Mouse (Mus musculus) hindbrain, embryonic 15.5 days (tissue): Measurements from ENCODE around the gene Tcaf2. TPM values are rescaled to one million over a fixed set of nuclear protein-coding genes. Genes with fewer than 3 reads are reported as not detected.

Source experiments
- ATAC-seq: fragments of 200-750 bp; cut with Nextera tagmentation; 2 replicates; pipeline ENCODE4 v1.8.0; 2017; ENCODE audit warnings: low read depth, moderate number of reproducible peaks, moderate TSS enrichment; ENCODE audit not compliant: low FRiP score
- H3K27ac ChIP-seq: fragments of 300-500 bp; sonication (generic); replicated peaks from 2 replicates; pipeline ENCODE4 v1.5.1; 2015; ENCODE audit warnings: mild to moderate bottlenecking, inconsistent platforms
- H3K27me3 ChIP-seq: fragments of 300-500 bp; sonication (generic); 2 replicates; pipeline ENCODE4 v1.6.1; 2015; ENCODE audit warnings: control low read depth, inconsistent platforms
- H3K36me3 ChIP-seq: fragments of 300-500 bp; sonication (generic); 2 replicates; pipeline ENCODE4 v1.6.1; 2015; ENCODE audit warnings: control low read depth, inconsistent platforms
- H3K4me1 ChIP-seq: fragments of 300-500 bp; sonication (generic); replicated peaks from 2 replicates; pipeline ENCODE4 v1.6.1; 2015; ENCODE audit warnings: control low read depth, inconsistent platforms
- H3K4me2 ChIP-seq: fragments of 300-500 bp; sonication (generic); 2 replicates; pipeline ENCODE4 v1.6.1; 2015; ENCODE audit warnings: moderate library complexity, mild to moderate bottlenecking, inconsistent platforms
- H3K4me3 ChIP-seq: fragments of 300-500 bp; sonication (generic); 2 replicates; pipeline ENCODE4 v1.5.1; 2015; ENCODE audit warnings: mild to moderate bottlenecking, inconsistent platforms
- H3K9ac ChIP-seq: fragments of 300-500 bp; sonication (generic); 2 replicates; pipeline ENCODE4 v1.6.1; 2015; ENCODE audit warnings: inconsistent platforms
- H3K9me3 ChIP-seq: fragments of 300-500 bp; sonication (generic); 2 replicates; pipeline ENCODE4 v1.6.1; 2016; ENCODE audit warnings: control low read depth, inconsistent platforms
- WGBS: fragments of 180-500 bp; shearing (Covaris S2); methylation state at CpG from one replicate; pipeline ENCODE4 v1.1.7; 2015; 5-methylcytosine and 5-hydroxymethylcytosine counted together
- polyA plus RNA-seq: library from polyadenylated mRNA; unstranded; fragments of >200 nt; fragmentation: Nextera tagmentation; extraction: Ambion mirVana; gene quantifications from 2 replicates; pipeline ENCODE4 v1.2.1, GENCODE M21; 2015

The Tcaf2 gene
- polyA plus RNA-seq = 2.4 and 3.1 TPM in 2 replicates

GRCm38 (mm10) chr6:42644912-42645549 is at the start of gene Tcaf2:
TSS of gene Tcaf2 (minus strand) at chr6:42645254.
- Histone ChIP-seq H3K4me2 (peak within 1 kb of the TSS; percentile 84), H3K27ac (no peak within 1 kb of the TSS), H3K9me3 (no peaks in the 10 kb centered on the region), H3K36me3 (no peaks in the 10 kb centered on the region), H3K9ac (0 out of 2 replicates have a peak within 1 kb of the TSS, but pooled peaks have one; percentile 21), H3K4me3 (peak within 1 kb of the TSS; percentile 46), H3K4me1 (no peaks in the 10 kb centered on the region), H3K27me3 (no peaks in the 10 kb centered on the region)
- under 1% methylated on average over 23 of the region's 23 CpGs for WGBS
- ATAC-seq = peak; percentile 98

GRCm38 (mm10) chr6:42692517-42693190 is 47.6 kb upstream of the Tcaf2 start:
- peak; percentile 94 for ATAC-seq
- Histone ChIP-seq H3K4me2 (peak overlapping the region; percentile 72), H3K36me3 (peaks cover 8% of the 10 kb centered on the region), H3K27me3 (no peaks in the 10 kb centered on the region), H3K4me3 (peak overlapping the region; percentile 68), H3K9me3 (no peaks in the 10 kb centered on the region), H3K27ac (peak overlapping the region; percentile 97), H3K4me1 (peaks cover 24% of the 10 kb centered on the region), H3K9ac (peak overlapping the region; percentile 88)
- WGBS = 0% methylated on average over 32 of the region's 32 CpGs

GRCm38 (mm10) chr6:42692154-42692516 is 47.1 kb upstream of the Tcaf2 start:
- Histone ChIP-seq H3K36me3 (peaks cover 8% of the 10 kb centered on the region; the same call in 1 of the 2 replicates), H3K4me3 (peak overlapping the region; percentile 68), H3K4me1 (peaks cover 24% of the 10 kb centered on the region), H3K9ac (peak overlapping the region; percentile 88), H3K9me3 (no peaks in the 10 kb centered on the region), H3K27ac (peak overlapping the region; percentile 97), H3K27me3 (no peaks in the 10 kb centered on the region), H3K4me2 (peak overlapping the region; percentile 72)
- ATAC-seq = peak; percentile 88
- WGBS = 1% methylated on average over 10 of the region's 10 CpGs

- Histone ChIP-seq H3K27me3 (no peaks in the 10 kb centered on the region), H3K9me3 (no peaks in the 10 kb centered on the region), H3K4me3 (no peak overlapping the region), H3K4me1 (peaks cover 24% of the 10 kb centered on the region), H3K36me3 (peaks cover 20% of the 10 kb centered on the region), H3K27ac (no peak overlapping the region), H3K9ac (no peak overlapping the region), H3K4me2 (no peak overlapping the region)
- no peak for ATAC-seq
Observed at GRCm38 (mm10) chr6:42689761-42690160, 44.7 kb upstream of the Tcaf2 start.

GRCm38 (mm10) chr6:42687907-42688306 is 42.9 kb upstream of the Tcaf2 start:
- 91% methylated on average over 5 of the region's 5 CpGs for WGBS
- peaks cover 19% of the 10 kb centered on the region for H3K4me1 ChIP-seq
- no peaks in the 10 kb centered on the region for H3K9me3 ChIP-seq
- H3K36me3 ChIP-seq = peaks cover 32% of the 10 kb centered on the region
- H3K27ac ChIP-seq = no peak overlapping the region
- no peak for ATAC-seq
- H3K9ac ChIP-seq = no peak overlapping the region
- no peaks in the 10 kb centered on the region for H3K27me3 ChIP-seq
- no peak overlapping the region for H3K4me3 ChIP-seq
- H3K4me2 ChIP-seq = no peak overlapping the region

GRCm38 (mm10) chr6:42680077-42680476 is 35.0 kb upstream of the Tcaf2 start:
- Histone ChIP-seq H3K4me1 (no peaks in the 10 kb centered on the region), H3K4me3 (no peak overlapping the region), H3K27ac (no peak overlapping the region), H3K9me3 (no peaks in the 10 kb centered on the region), H3K4me2 (no peak overlapping the region), H3K9ac (no peak overlapping the region), H3K36me3 (peaks cover 73% of the 10 kb centered on the region), H3K27me3 (no peaks in the 10 kb centered on the region)
- no peak for ATAC-seq
- 84% methylated on average over 7 of the region's 7 CpGs for whole genome bisulfite sequencing

GRCm38 (mm10) chr6:42676011-42676410 is 31.0 kb upstream of the Tcaf2 start:
- Histone ChIP-seq H3K27me3 (no peaks in the 10 kb centered on the region), H3K9me3 (no peaks in the 10 kb centered on the region), H3K36me3 (peaks cover 85% of the 10 kb centered on the region), H3K9ac (no peak overlapping the region), H3K4me2 (no peak overlapping the region), H3K4me3 (no peak overlapping the region), H3K4me1 (no peaks in the 10 kb centered on the region), H3K27ac (no peak overlapping the region)
- 0 out of 2 replicates have a peak, but pooled peaks have one; percentile 40 for ATAC-seq
- 99% methylated on average over 3 of the region's 3 CpGs for WGBS

GRCm38 (mm10) chr6:42671767-42672166 is 26.7 kb upstream of the Tcaf2 start:
- H3K4me1 ChIP-seq = no peaks in the 10 kb centered on the region
- H3K27me3 ChIP-seq = no peaks in the 10 kb centered on the region
- H3K36me3 ChIP-seq = peaks cover 72% of the 10 kb centered on the region
- no peak for ATAC-seq
- no peak overlapping the region for H3K27ac ChIP-seq
- no peak overlapping the region for H3K4me3 ChIP-seq
- H3K9me3 ChIP-seq = no peaks in the 10 kb centered on the region
- 86% methylated on average over 1 of the region's 1 CpGs for WGBS
- no peak overlapping the region for H3K4me2 ChIP-seq
- H3K9ac ChIP-seq = no peak overlapping the region

GRCm38 (mm10) chr6:42667722-42668121 is 22.7 kb upstream of the Tcaf2 start:
- no peak overlapping the region for H3K27ac ChIP-seq
- no peak overlapping the region for H3K9ac ChIP-seq
- ATAC-seq = no peak
- no peaks in the 10 kb centered on the region for H3K27me3 ChIP-seq
- WGBS = 97% methylated on average over 2 of the region's 2 CpGs
- peaks cover 31% of the 10 kb centered on the region for H3K36me3 ChIP-seq
- H3K4me3 ChIP-seq = no peak overlapping the region
- H3K9me3 ChIP-seq = no peaks in the 10 kb centered on the region
- no peak overlapping the region for H3K4me2 ChIP-seq
- H3K4me1 ChIP-seq = no peaks in the 10 kb centered on the region

GRCm38 (mm10) chr6:42661739-42662138 is 16.7 kb upstream of the Tcaf2 start:
- no peak overlapping the region for H3K4me3 ChIP-seq
- no peaks in the 10 kb centered on the region for H3K4me1 ChIP-seq
- no peak overlapping the region for H3K27ac ChIP-seq
- H3K9ac ChIP-seq = no peak overlapping the region
- 48% methylated on average over 2 of the region's 2 CpGs for WGBS
- H3K4me2 ChIP-seq = no peak overlapping the region
- H3K27me3 ChIP-seq = no peaks in the 10 kb centered on the region
- ATAC-seq = no peak
- H3K9me3 ChIP-seq = no peaks in the 10 kb centered on the region
- no peaks in the 10 kb centered on the region for H3K36me3 ChIP-seq

- ATAC-seq = no peak
- WGBS = 77% methylated on average over 5 of the region's 5 CpGs
- H3K36me3 ChIP-seq = no peaks in the 10 kb centered on the region
- no peaks in the 10 kb centered on the region for H3K4me1 ChIP-seq
- H3K9ac ChIP-seq = no peak overlapping the region
- no peak overlapping the region for H3K4me2 ChIP-seq
- H3K27me3 ChIP-seq = no peaks in the 10 kb centered on the region
- H3K4me3 ChIP-seq = no peak overlapping the region
- H3K27ac ChIP-seq = no peak overlapping the region
- H3K9me3 ChIP-seq = no peaks in the 10 kb centered on the region
Observed at GRCm38 (mm10) chr6:42634393-42634792, 10.7 kb downstream of the Tcaf2 start.

- no peaks in the 10 kb centered on the region for H3K27me3 ChIP-seq
- ATAC-seq = no peak
- H3K4me1 ChIP-seq = no peaks in the 10 kb centered on the region
- H3K4me3 ChIP-seq = no peak overlapping the region
- no peaks in the 10 kb centered on the region for H3K36me3 ChIP-seq
- no peak overlapping the region for H3K9ac ChIP-seq
- H3K9me3 ChIP-seq = no peaks in the 10 kb centered on the region
- H3K4me2 ChIP-seq = no peak overlapping the region
- H3K27ac ChIP-seq = no peak overlapping the region
- WGBS = 76% methylated on average over 4 of the region's 4 CpGs
Observed at GRCm38 (mm10) chr6:42631395-42631794, 13.7 kb downstream of the Tcaf2 start.
